Mouse (Mus musculus) B cell, adult (primary cell): ENCODE data around the gene Exph5. TPM values are rescaled to one million over a fixed set of nuclear protein-coding genes. Genes with fewer than 3 reads are reported as not detected.

ENCODE experiments used
- total RNA-seq: library from RNA; stranded (reverse); gene quantifications from 4 replicates; pipeline ENCODE4 v1.2.4, GENCODE M21; 2023; ENCODE audit not compliant: inconsistent age

Exph5 gene
- total RNA-seq: not detected in 4 replicates

GRCm38 (mm10) chr9:53301269-53301720 lies at the start of gene Exph5:
Gene Exph5 (plus strand): TSS chr9:53301670.

DNA sequence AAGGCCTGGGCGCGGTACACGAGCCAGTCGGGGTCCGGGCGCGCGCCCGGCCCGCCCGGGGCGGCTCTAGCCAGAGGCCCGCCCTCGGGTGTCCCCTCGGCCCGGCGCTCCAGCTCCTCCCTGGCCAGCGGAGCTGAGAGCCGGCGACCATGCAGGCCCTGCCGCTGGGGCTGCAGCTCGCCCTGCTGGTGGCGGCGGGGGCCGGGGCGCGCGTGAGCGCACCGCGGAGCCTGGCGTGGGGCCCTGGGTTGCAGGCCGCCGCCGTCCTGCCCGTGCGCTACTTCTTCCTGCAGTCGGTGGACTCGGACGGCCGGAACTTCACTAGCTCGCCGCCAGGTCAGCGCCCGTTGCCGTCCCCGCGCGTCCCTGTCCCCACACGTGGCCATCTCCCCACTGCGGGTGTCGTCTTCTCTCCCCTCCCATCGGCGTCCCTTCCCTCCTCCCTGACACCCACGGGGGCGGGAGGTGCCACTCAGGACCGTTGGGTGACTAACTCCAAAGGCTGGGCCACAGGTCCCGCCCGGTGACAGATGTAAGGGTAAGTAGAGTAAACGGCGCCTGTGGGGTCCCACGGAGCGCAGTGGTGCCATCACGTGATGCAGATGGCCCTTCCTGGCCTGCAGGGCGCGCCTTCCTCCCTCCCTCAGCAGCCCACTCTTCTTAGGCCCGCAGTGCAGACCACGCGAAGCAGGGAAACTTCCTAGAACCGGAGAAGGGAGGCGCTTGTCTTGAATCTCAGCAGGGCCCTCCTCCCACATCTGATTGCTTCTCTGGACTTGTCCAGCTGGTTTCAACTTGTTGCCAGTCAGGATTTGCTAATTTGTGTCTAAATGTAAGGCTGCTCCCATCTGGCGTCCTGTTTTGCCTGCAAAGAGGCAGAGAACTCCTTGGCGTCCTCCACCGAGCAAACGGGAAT lies 82.7 kb downstream of the Exph5 start, which contains the start of gene Kdelc2:
Gene Kdelc2 (plus strand): TSS at position 75 of the 916 bp plus-strand sequence.

DNA sequence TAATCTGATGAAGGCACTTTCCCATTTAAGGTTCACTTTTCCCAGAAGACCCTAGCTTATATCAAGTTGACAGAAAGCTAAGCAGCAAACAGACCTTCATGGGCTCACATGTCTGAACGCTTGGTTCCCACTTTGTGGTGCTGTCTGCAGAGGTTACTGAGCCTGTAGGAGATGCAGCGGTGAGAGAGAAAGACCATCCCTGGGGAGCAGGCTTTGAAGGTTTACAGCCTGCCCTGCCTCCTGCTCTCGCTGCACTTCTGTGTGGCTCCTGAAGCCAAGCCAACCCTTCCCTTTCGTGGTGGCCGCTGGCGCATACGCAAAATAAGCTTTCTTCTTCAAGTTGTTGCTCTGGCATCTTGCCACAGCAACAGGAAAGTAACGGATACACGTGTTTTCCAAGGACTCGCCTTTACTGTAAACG lies 100.8 kb downstream of the Exph5 start, which contains the start of gene 4930550C14Rik:
Gene 4930550C14Rik (plus strand): TSS at position 35 of the 421 bp plus-strand sequence.

Other genes with a start within 250 kb of the Exph5 start
- gene Ddx10, start 53.6 kb upstream of the Exph5 start, total RNA-seq: 32.8 to 38.9 TPM (median 37.8 TPM) in 4 replicates
- 0.42 to 4.1 TPM (median 1.6 TPM) in 4 replicates for gene Kdelc2, start 82.4 kb downstream of the Exph5 start, total RNA-seq
- gene 4930550C14Rik, start 100.7 kb downstream of the Exph5 start, total RNA-seq: not detected in 4 replicates
- gene Atm, start 235.1 kb downstream of the Exph5 start, total RNA-seq: 57.4 to 61.1 TPM (median 60.5 TPM) in 4 replicates
- 15.2 to 20.3 TPM (median 16.8 TPM) in 4 replicates for gene Npat, start 235.4 kb downstream of the Exph5 start, total RNA-seq